Mouse (Mus musculus): ENCODE data around the gene Zfp568.

GRCm38 (mm10) chr7:29982931-29983330 lies 824 bp upstream of the Zfp568 start:
- TF ChIP-seq POLR2A (IDR thresholded peaks at IDR 0.05; ENCODE audit: borderline replicate concordance, insufficient read depth, low read length) (no peak), CTCF (IDR thresholded peaks at IDR 0.05; ENCODE audit: borderline replicate concordance, insufficient read depth, low read depth, low read length) (no peak)

All from cerebellum, adult 2 months (tissue).